Mouse (Mus musculus): ENCODE data around the gene Pikfyve. TPM values are rescaled to one million over a fixed set of nuclear protein-coding genes. Genes with fewer than 3 reads are reported as not detected.

Gene Pikfyve
- polyA plus RNA-seq, 2 experiments = 9.1 to 15.8 TPM

GRCm38 (mm10) chr1:65193226-65193625 is 6.7 kb downstream of the Pikfyve start:
- ATAC-seq (ENCODE audit: low FRiP score, low read depth) = no peak
- Histone ChIP-seq H3K4me2 (replicated peaks; ENCODE audit: low read depth, low read length, severe bottlenecking) (no peak overlapping the region), H3K4me1 (ENCODE audit: control insufficient read depth, insufficient read depth, low read length) (no peaks in the 10 kb centered on the region), H3K36me3 (ENCODE audit: control insufficient read depth, insufficient read depth, low read length) (peaks cover 44% of the 10 kb centered on the region), H3K9me3 (ENCODE audit: control insufficient read depth, low read length) (no peaks in the 10 kb centered on the region), H3K9ac (ENCODE audit: low read depth, low read length, severe bottlenecking) (no peak overlapping the region), H3K27ac (replicated peaks; ENCODE audit: low read depth, low read length) (no peak overlapping the region), H3K4me3 (replicated peaks; ENCODE audit: low read length) (no peak overlapping the region), H3K27me3 (ENCODE audit: control insufficient read depth, insufficient read depth, low read length) (no peaks in the 10 kb centered on the region)
- DNase-seq (ENCODE audit: low spot score) = no peak
- no peak for TF ChIP-seq POLR2A (IDR thresholded peaks at IDR 0.05; ENCODE audit: borderline replicate concordance, extremely low read depth, insufficient read depth, insufficient read length)
- WGBS = 94% methylated on average over 2 of the region's 2 CpGs

GRCm38 (mm10) chr1:65198425-65198824 is 11.9 kb downstream of the Pikfyve start:
- peaks cover 39% of the 10 kb centered on the region for H3K36me3 ChIP-seq (ENCODE audit: control insufficient read depth, insufficient read depth, low read length)
- H3K27ac ChIP-seq (replicated peaks; ENCODE audit: low read depth, low read length) = no peak overlapping the region
- TF ChIP-seq POLR2A (IDR thresholded peaks at IDR 0.05; ENCODE audit: borderline replicate concordance, extremely low read depth, insufficient read depth, insufficient read length) = no peak
- H3K27me3 ChIP-seq (ENCODE audit: control insufficient read depth, insufficient read depth, low read length) = no peaks in the 10 kb centered on the region
- DNase-seq (ENCODE audit: low spot score) (no peak), ATAC-seq (ENCODE audit: low FRiP score, low read depth) (no peak)
- 93% methylated on average over 2 of the region's 2 CpGs for WGBS
- H3K9me3 ChIP-seq (ENCODE audit: control insufficient read depth, low read length) = no peaks in the 10 kb centered on the region
- no peak overlapping the region for H3K9ac ChIP-seq (ENCODE audit: low read depth, low read length, severe bottlenecking)
- no peak overlapping the region for H3K4me3 ChIP-seq (replicated peaks; ENCODE audit: low read length)
- H3K4me2 ChIP-seq (replicated peaks; ENCODE audit: low read depth, low read length, severe bottlenecking) = no peak overlapping the region
- H3K4me1 ChIP-seq (ENCODE audit: control insufficient read depth, insufficient read depth, low read length) = no peaks in the 10 kb centered on the region

GRCm38 (mm10) chr1:65198861-65199260 is 12.4 kb downstream of the Pikfyve start:
- WGBS = 92% methylated on average over 2 of the region's 2 CpGs
- Histone ChIP-seq H3K4me3 (replicated peaks; ENCODE audit: low read length) (no peak overlapping the region), H3K9me3 (ENCODE audit: control insufficient read depth, low read length) (no peaks in the 10 kb centered on the region), H3K9ac (ENCODE audit: low read depth, low read length, severe bottlenecking) (no peak overlapping the region), H3K27ac (replicated peaks; ENCODE audit: low read depth, low read length) (no peak overlapping the region), H3K27me3 (ENCODE audit: control insufficient read depth, insufficient read depth, low read length) (no peaks in the 10 kb centered on the region), H3K36me3 (ENCODE audit: control insufficient read depth, insufficient read depth, low read length) (peaks cover 43% of the 10 kb centered on the region), H3K4me2 (replicated peaks; ENCODE audit: low read depth, low read length, severe bottlenecking) (no peak overlapping the region), H3K4me1 (ENCODE audit: control insufficient read depth, insufficient read depth, low read length) (no peaks in the 10 kb centered on the region)
- ATAC-seq (ENCODE audit: low FRiP score, low read depth) (no peak), DNase-seq (ENCODE audit: low spot score) (no peak)
- no peak for TF ChIP-seq POLR2A (IDR thresholded peaks at IDR 0.05; ENCODE audit: borderline replicate concordance, extremely low read depth, insufficient read depth, insufficient read length)

- H3K4me2 ChIP-seq (replicated peaks; ENCODE audit: low read depth, low read length, severe bottlenecking) = no peak overlapping the region
- no peak overlapping the region for H3K27ac ChIP-seq (replicated peaks; ENCODE audit: low read depth, low read length)
- no peaks in the 10 kb centered on the region for H3K27me3 ChIP-seq (ENCODE audit: control insufficient read depth, insufficient read depth, low read length)
- ATAC-seq (ENCODE audit: low FRiP score, low read depth) (no peak), DNase-seq (ENCODE audit: low spot score) (no peak)
- TF ChIP-seq POLR2A (IDR thresholded peaks at IDR 0.05; ENCODE audit: borderline replicate concordance, extremely low read depth, insufficient read depth, insufficient read length) = no peak
- H3K9ac ChIP-seq (ENCODE audit: low read depth, low read length, severe bottlenecking) = no peak overlapping the region
- WGBS = 67% methylated on average over 1 of the region's 1 CpGs
- H3K36me3 ChIP-seq (ENCODE audit: control insufficient read depth, insufficient read depth, low read length) = peaks cover 44% of the 10 kb centered on the region
- H3K9me3 ChIP-seq (ENCODE audit: control insufficient read depth, low read length) = no peaks in the 10 kb centered on the region
- no peak overlapping the region for H3K4me3 ChIP-seq (replicated peaks; ENCODE audit: low read length)
- H3K4me1 ChIP-seq (ENCODE audit: control insufficient read depth, insufficient read depth, low read length) = no peaks in the 10 kb centered on the region
Measured at GRCm38 (mm10) chr1:65204299-65204698, 17.8 kb downstream of the Pikfyve start.

GRCm38 (mm10) chr1:65213214-65213613 is 26.7 kb downstream of the Pikfyve start:
- Histone ChIP-seq H3K4me3 (replicated peaks; ENCODE audit: low read length) (no peak overlapping the region), H3K36me3 (ENCODE audit: control insufficient read depth, insufficient read depth, low read length) (peaks cover 29% of the 10 kb centered on the region), H3K27me3 (ENCODE audit: control insufficient read depth, insufficient read depth, low read length) (no peaks in the 10 kb centered on the region), H3K9me3 (ENCODE audit: control insufficient read depth, low read length) (peaks cover 15% of the 10 kb centered on the region), H3K9ac (ENCODE audit: low read depth, low read length, severe bottlenecking) (no peak overlapping the region), H3K4me1 (ENCODE audit: control insufficient read depth, insufficient read depth, low read length) (no peaks in the 10 kb centered on the region), H3K27ac (replicated peaks; ENCODE audit: low read depth, low read length) (no peak overlapping the region), H3K4me2 (replicated peaks; ENCODE audit: low read depth, low read length, severe bottlenecking) (no peak overlapping the region)
- whole genome bisulfite sequencing = 86% methylated on average over 2 of the region's 2 CpGs
- DNase-seq (ENCODE audit: low spot score) = no peak
- no peak for ATAC-seq (ENCODE audit: low FRiP score, low read depth)
- TF ChIP-seq POLR2A (IDR thresholded peaks at IDR 0.05; ENCODE audit: borderline replicate concordance, extremely low read depth, insufficient read depth, insufficient read length) = no peak

GRCm38 (mm10) chr1:65217567-65217966 is 31.1 kb downstream of the Pikfyve start:
- WGBS = 92% methylated on average over 2 of the region's 2 CpGs
- H3K9ac ChIP-seq (ENCODE audit: low read depth, low read length, severe bottlenecking) = no peak overlapping the region
- H3K4me2 ChIP-seq (replicated peaks; ENCODE audit: low read depth, low read length, severe bottlenecking) = no peak overlapping the region
- no peaks in the 10 kb centered on the region for H3K9me3 ChIP-seq (ENCODE audit: control insufficient read depth, low read length)
- no peak for TF ChIP-seq POLR2A (IDR thresholded peaks at IDR 0.05; ENCODE audit: borderline replicate concordance, extremely low read depth, insufficient read depth, insufficient read length)
- no peak overlapping the region for H3K27ac ChIP-seq (replicated peaks; ENCODE audit: low read depth, low read length)
- ATAC-seq (ENCODE audit: low FRiP score, low read depth) = no peak
- DNase-seq (ENCODE audit: low spot score) = no peak
- no peak overlapping the region for H3K4me3 ChIP-seq (replicated peaks; ENCODE audit: low read length)
- no peaks in the 10 kb centered on the region for H3K27me3 ChIP-seq (ENCODE audit: control insufficient read depth, insufficient read depth, low read length)
- H3K36me3 ChIP-seq (ENCODE audit: control insufficient read depth, insufficient read depth, low read length) = peaks cover 30% of the 10 kb centered on the region
- H3K4me1 ChIP-seq (ENCODE audit: control insufficient read depth, insufficient read depth, low read length) = no peaks in the 10 kb centered on the region
